Mouse (Mus musculus) myocyte (in vitro differentiated cells): ENCODE results near the gene Slco1a4. TPM values are rescaled to one million over a fixed set of nuclear protein-coding genes. Genes with fewer than 3 reads are reported as not detected.

Experiments
- H3K27me3 ChIP-seq: one replicate; pipeline ENCODE4 v1.6.1; 2011; ENCODE audit not compliant: control insufficient read depth, insufficient read depth, insufficient read length
- H3K36me3 ChIP-seq: one replicate; pipeline ENCODE4 v1.6.1; 2011; ENCODE audit not compliant: control insufficient read depth, insufficient read depth
- H3K4me2 ChIP-seq: one replicate; pipeline ENCODE4 v1.6.1; 2011; ENCODE audit warnings: low read depth, control low read depth
- H3K4me3 ChIP-seq: one replicate; pipeline ENCODE4 v1.5.1; 2011; ENCODE audit warnings: mild to moderate bottlenecking, control low read depth, moderate library complexity
- H3K79me2 ChIP-seq: one replicate; pipeline ENCODE4 v1.6.1; 2011; ENCODE audit not compliant: control insufficient read depth, insufficient read depth
- H3ac ChIP-seq: one replicate; pipeline ENCODE4 v1.6.1; 2011; ENCODE audit not compliant: control insufficient read depth, insufficient read length
- CEBPB ChIP-seq: IDR thresholded peaks from 2 replicates; pipeline ENCODE4 v1.6.1; 2011; ENCODE audit warnings: mild to moderate bottlenecking, moderate library complexity; ENCODE audit not compliant: poor library complexity, insufficient read depth, severe bottlenecking
- E2F4 ChIP-seq: IDR thresholded peaks from one replicate; pipeline ENCODE4 v1.6.1; 2011; ENCODE audit warnings: mild to moderate bottlenecking, control low read depth, moderate library complexity; ENCODE audit not compliant: insufficient read depth
- MAX ChIP-seq: IDR thresholded peaks from one replicate; pipeline ENCODE4 v1.6.1; 2011; ENCODE audit warnings: low read depth, mild to moderate bottlenecking, control low read depth
- MYOD1 ChIP-seq, 3 experiments: IDR thresholded peaks; one replicate each; pipeline ENCODE4 v1.6.1; 2011; ENCODE audit warnings: control low read depth in 2 of 3, low read depth in 2 of 3, mild to moderate bottlenecking in 2 of 3, moderate library complexity in 1 of 3; ENCODE audit not compliant: insufficient read length in 2 of 3, control insufficient read depth in 1 of 3
- MYOG ChIP-seq, 3 experiments: IDR thresholded peaks; one replicate each; pipeline ENCODE4 v1.6.1; 2011; ENCODE audit warnings: control low read depth in 2 of 3, low read depth in 2 of 3, mild to moderate bottlenecking in 2 of 3; ENCODE audit not compliant: insufficient read length in 2 of 3, control insufficient read depth in 1 of 3, insufficient read depth in 1 of 3
- POLR2A ChIP-seq: IDR thresholded peaks from one replicate; pipeline ENCODE4 v1.6.1; 2011; ENCODE audit warnings: low read depth, mild to moderate bottlenecking, control low read depth, moderate library complexity; ENCODE audit not compliant: insufficient read length
- POLR2AphosphoS2 ChIP-seq: IDR thresholded peaks from one replicate; pipeline ENCODE4 v1.6.1; 2011; ENCODE audit warnings: low read depth, control low read depth; ENCODE audit not compliant: insufficient read length
- REST ChIP-seq: IDR thresholded peaks from one replicate; pipeline ENCODE4 v1.6.1; 2011; ENCODE audit warnings: mild to moderate bottlenecking, control low read depth, moderate library complexity; ENCODE audit not compliant: insufficient read depth, insufficient read length
- SRF ChIP-seq: IDR thresholded peaks from one replicate; pipeline ENCODE4 v1.6.1; 2011; ENCODE audit warnings: low read depth; ENCODE audit not compliant: control insufficient read depth, insufficient read length
- TCF12 ChIP-seq: IDR thresholded peaks from one replicate; pipeline ENCODE4 v1.6.1; 2011; ENCODE audit warnings: mild to moderate bottlenecking, control low read depth; ENCODE audit not compliant: poor library complexity, insufficient read depth, severe bottlenecking
- TCF3 ChIP-seq: IDR thresholded peaks from one replicate; pipeline ENCODE4 v1.6.1; 2011; ENCODE audit warnings: low read depth, control low read depth; ENCODE audit not compliant: insufficient read length
- USF1 ChIP-seq: IDR thresholded peaks from one replicate; pipeline ENCODE4 v1.6.1; 2011; ENCODE audit warnings: low read depth, mild to moderate bottlenecking, control low read depth, moderate library complexity
- polyA plus RNA-seq: library from polyadenylated mRNA; unstranded; fragments of >200 nt; fragmentation: generic; extraction: Trizol; gene quantifications from one replicate; pipeline ENCODE4 v1.2.1, GENCODE M21; 2012; ENCODE audit warnings: missing spikeins

The Slco1a4 gene
- polyA plus RNA-seq, 1 experiment, result not detected

DNA sequence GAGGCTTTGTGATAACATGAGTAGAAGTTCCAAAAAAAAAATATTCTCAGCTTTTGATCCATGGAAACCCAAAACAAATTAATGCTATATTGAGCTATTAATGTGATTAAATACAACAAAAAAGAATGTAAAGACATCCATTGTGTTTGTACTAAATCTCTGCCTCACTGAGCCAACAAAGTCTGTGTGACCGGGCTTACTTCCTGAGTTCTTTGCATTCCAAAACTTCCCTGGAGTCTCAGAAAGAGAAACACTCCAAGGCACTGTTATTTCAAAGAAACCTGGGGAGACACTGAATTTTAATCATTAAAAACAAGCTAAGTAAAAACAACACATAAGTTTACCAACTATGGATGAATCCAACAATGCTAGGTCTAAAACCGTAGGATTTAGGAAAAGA lies 2.4 kb downstream of the Slco1a4 start:
- H3K4me3 ChIP-seq, result no peak overlapping the region
- H3K36me3 ChIP-seq, result no peaks in the 10 kb centered on the region
- H3ac ChIP-seq, result no peak overlapping the region
- TF ChIP-seq REST, result no peak
- no peak for TF ChIP-seq E2F4
- TF ChIP-seq SRF, result no peak
- no peak for TF ChIP-seq TCF12
- TF ChIP-seq MYOG (IDR thresholded peaks at IDR 0.05; ENCODE audit: control insufficient read depth in 1 of 3, insufficient read depth in 1 of 3, insufficient read length in 2 of 3, low read depth in 2 of 3), result no peak
- no peak for TF ChIP-seq MAX
- TF ChIP-seq POLR2A, result no peak
- no peak for TF ChIP-seq CEBPB
- no peak for TF ChIP-seq MYOD1 (IDR thresholded peaks at IDR 0.05; ENCODE audit: control insufficient read depth in 1 of 3, insufficient read length in 2 of 3, low read depth in 2 of 3)
- no peak for TF ChIP-seq USF1
- TF ChIP-seq TCF3, result no peak
- no peak for TF ChIP-seq POLR2AphosphoS2
- H3K79me2 ChIP-seq, result no peaks in the 10 kb centered on the region
- H3K27me3 ChIP-seq, result no peaks in the 10 kb centered on the region
- H3K4me2 ChIP-seq, result no peak overlapping the region

GRCm38 (mm10) chr6:141849051-141849450 lies 6.9 kb downstream of the Slco1a4 start:
- no peaks in the 10 kb centered on the region for H3K27me3 ChIP-seq
- H3K36me3 ChIP-seq, result no peaks in the 10 kb centered on the region
- H3ac ChIP-seq, result no peak overlapping the region
- H3K4me2 ChIP-seq, result no peak overlapping the region
- no peaks in the 10 kb centered on the region for H3K79me2 ChIP-seq
- H3K4me3 ChIP-seq, result no peak overlapping the region
- no peak for TF ChIP-seq POLR2AphosphoS2
- TF ChIP-seq CEBPB, result no peak

GRCm38 (mm10) chr6:141797837-141798236 lies 58.2 kb downstream of the Slco1a4 start:
- no peaks in the 10 kb centered on the region for H3K79me2 ChIP-seq
- no peaks in the 10 kb centered on the region for H3K27me3 ChIP-seq
- H3K4me2 ChIP-seq, result no peak overlapping the region
- H3K36me3 ChIP-seq, result no peaks in the 10 kb centered on the region
- no peak for TF ChIP-seq USF1
- TF ChIP-seq REST, result no peak
- TF ChIP-seq TCF12, result no peak
- TF ChIP-seq TCF3, result no peak
- TF ChIP-seq MYOG (IDR thresholded peaks at IDR 0.05; ENCODE audit: control insufficient read depth in 1 of 3, insufficient read depth in 1 of 3, insufficient read length in 2 of 3, low read depth in 2 of 3), result no peak
- TF ChIP-seq MAX, result no peak
- TF ChIP-seq POLR2AphosphoS2, result no peak
- TF ChIP-seq SRF, result no peak
- TF ChIP-seq POLR2A, result no peak
- TF ChIP-seq E2F4, result no peak
- no peak for TF ChIP-seq CEBPB
- no peak for TF ChIP-seq MYOD1 (IDR thresholded peaks at IDR 0.05; ENCODE audit: control insufficient read depth in 1 of 3, insufficient read length in 2 of 3, low read depth in 2 of 3)
- H3ac ChIP-seq, result no peak overlapping the region
- H3K4me3 ChIP-seq, result no peak overlapping the region

DNA sequence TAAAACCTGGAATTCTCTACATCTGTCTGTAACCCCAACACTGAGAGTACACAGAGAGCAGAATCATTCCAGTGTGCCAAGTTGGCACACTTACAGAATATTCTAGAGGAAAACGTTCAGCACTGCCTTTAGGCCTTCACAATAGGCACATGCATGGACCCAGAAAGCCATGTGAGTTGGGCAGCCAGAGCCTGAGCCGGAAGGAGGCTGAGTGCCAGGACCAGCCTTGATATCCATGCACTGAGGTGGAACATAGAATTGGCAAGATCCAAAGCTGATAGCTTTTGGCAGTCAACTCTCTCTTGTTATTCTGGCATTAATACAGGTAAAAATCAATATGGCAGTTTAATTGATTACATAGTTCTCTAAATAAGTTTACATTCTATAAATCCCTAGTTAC lies 81.5 kb downstream of the Slco1a4 start:
- Histone ChIP-seq H3K36me3 (no peaks in the 10 kb centered on the region), H3K4me3 (no peak overlapping the region), H3K4me2 (no peak overlapping the region), H3K27me3 (no peaks in the 10 kb centered on the region), H3K79me2 (no peaks in the 10 kb centered on the region), H3ac (no peak overlapping the region)
- TF ChIP-seq SRF, result no peak
- no peak for TF ChIP-seq E2F4
- no peak for TF ChIP-seq TCF3
- no peak for TF ChIP-seq CEBPB
- TF ChIP-seq MYOD1 (IDR thresholded peaks at IDR 0.05; ENCODE audit: control insufficient read depth in 1 of 3, insufficient read length in 2 of 3, low read depth in 2 of 3), result no peak
- no peak for TF ChIP-seq USF1
- no peak for TF ChIP-seq MYOG (IDR thresholded peaks at IDR 0.05; ENCODE audit: control insufficient read depth in 1 of 3, insufficient read depth in 1 of 3, insufficient read length in 2 of 3, low read depth in 2 of 3)
- TF ChIP-seq REST, result no peak
- TF ChIP-seq MAX, result no peak
- TF ChIP-seq TCF12, result no peak
- TF ChIP-seq POLR2AphosphoS2, result no peak
- no peak for TF ChIP-seq POLR2A

DNA sequence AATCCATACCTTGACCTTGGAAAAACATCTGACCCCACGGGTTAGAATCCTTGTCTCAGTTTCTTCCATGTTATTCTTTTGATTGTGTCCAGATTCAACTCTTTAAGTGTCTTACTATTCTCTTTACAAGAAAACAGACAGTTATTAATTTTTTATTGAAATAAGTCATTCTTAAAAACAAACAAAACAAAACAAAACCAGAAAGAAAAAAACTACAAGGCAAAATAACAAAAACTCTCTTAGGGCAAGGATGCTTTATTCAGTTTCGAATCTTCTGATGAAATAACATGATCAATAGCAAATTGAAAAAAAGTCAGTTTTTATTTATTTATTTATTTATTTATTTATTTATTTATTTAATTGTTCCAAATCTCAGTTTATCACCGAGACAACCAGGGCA lies 82.3 kb downstream of the Slco1a4 start, which contains the start of gene Gm5724:
Gene Gm5724, minus strand, starts transcription at position 101 of the 400 bp plus-strand sequence.
- Histone ChIP-seq H3K4me2 (no peak within 1 kb of the TSS), H3K27me3 (no peaks in the 10 kb centered on the region), H3K79me2 (no peaks in the 10 kb centered on the region), H3K4me3 (no peak within 1 kb of the TSS), H3ac (no peak within 1 kb of the TSS), H3K36me3 (no peaks in the 10 kb centered on the region)
- TF ChIP-seq MAX (no peak), SRF (no peak), CEBPB (no peak), TCF3 (no peak), POLR2AphosphoS2 (no peak), USF1 (no peak), MYOD1 (IDR thresholded peaks at IDR 0.05; ENCODE audit: control insufficient read depth in 1 of 3, insufficient read length in 2 of 3, low read depth in 2 of 3) (no peak), MYOG (IDR thresholded peaks at IDR 0.05; ENCODE audit: control insufficient read depth in 1 of 3, insufficient read depth in 1 of 3, insufficient read length in 2 of 3, low read depth in 2 of 3) (no peak), REST (no peak), E2F4 (no peak), TCF12 (no peak), POLR2A (no peak)
